Mouse (Mus musculus): ENCODE measurements around the gene Farp1.

Farp1 gene

GRCm38 (mm10) chr14:121311083-121311482 is 276.1 kb downstream of the Farp1 start:
- ATAC-seq (ENCODE audit: low TSS enrichment) = no peak

GRCm38 (mm10) chr14:121313283-121313682 is 278.3 kb downstream of the Farp1 start:
- ATAC-seq (ENCODE audit: low TSS enrichment) = peak; percentile 58; the same call in 1 of the 2 replicates

GRCm38 (mm10) chr14:121314934-121315333 is 279.9 kb downstream of the Farp1 start:
- no peak for ATAC-seq (ENCODE audit: low TSS enrichment)

GRCm38 (mm10) chr14:121316136-121316535 is 281.1 kb downstream of the Farp1 start:
- no peak for ATAC-seq (ENCODE audit: low TSS enrichment)

GRCm38 (mm10) chr14:121316631-121317311 is 281.8 kb downstream of the Farp1 start:
- peak; percentile 39; the same call in 1 of the 2 replicates for ATAC-seq (ENCODE audit: low TSS enrichment)

- no peak for ATAC-seq (ENCODE audit: low TSS enrichment)
Measured at GRCm38 (mm10) chr14:121317312-121317671, 282.3 kb downstream of the Farp1 start.

DNA sequence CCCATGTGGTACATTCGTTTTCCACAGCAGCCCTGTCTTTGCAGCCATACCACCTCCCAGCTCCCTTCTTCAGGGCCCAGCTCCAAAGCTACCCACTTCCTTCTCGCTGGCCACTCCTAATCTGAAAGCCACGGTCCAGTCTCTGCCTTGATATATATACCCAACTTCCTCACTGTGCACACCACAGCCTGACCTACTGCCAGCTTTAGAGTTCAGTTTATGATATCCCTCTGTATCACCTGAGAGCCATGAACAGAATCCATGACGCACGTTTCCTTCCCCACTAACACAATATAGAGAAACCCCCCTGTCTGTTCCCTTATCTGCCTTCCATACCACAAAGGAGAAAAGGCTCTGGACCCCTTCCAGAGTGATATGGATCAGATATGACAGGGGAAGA is 283.4 kb downstream of the Farp1 start:
- no peak for ATAC-seq (ENCODE audit: low TSS enrichment)

- no peak; the same call in 1 of the 2 replicates for ATAC-seq (ENCODE audit: low TSS enrichment)
Measured at GRCm38 (mm10) chr14:121322150-121322549, 287.1 kb downstream of the Farp1 start.

DNA sequence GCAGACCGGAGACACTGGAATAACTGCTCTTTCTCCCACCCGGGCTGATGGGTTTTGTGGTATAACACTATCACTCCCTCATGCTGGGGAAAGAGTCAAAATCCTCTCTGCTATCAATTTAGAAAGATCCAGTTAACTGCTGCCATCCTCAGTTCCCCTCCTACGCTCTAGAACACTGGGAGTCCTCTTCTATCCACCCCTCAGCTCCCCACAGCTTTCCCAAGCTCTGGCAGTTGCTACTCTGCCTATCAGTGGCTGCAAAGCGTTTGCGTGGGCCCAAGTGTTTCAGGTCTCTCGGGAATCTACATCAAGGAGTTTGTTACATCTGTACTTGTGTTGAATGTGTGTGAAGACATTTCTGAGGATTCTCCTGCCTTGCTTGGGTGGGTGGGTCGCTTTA is 287.6 kb downstream of the Farp1 start:
- ATAC-seq (ENCODE audit: low TSS enrichment) = peak; percentile 92

GRCm38 (mm10) chr14:121324521-121325330 is 289.7 kb downstream of the Farp1 start:
- peak; percentile 55 for ATAC-seq (ENCODE audit: low TSS enrichment)

DNA sequence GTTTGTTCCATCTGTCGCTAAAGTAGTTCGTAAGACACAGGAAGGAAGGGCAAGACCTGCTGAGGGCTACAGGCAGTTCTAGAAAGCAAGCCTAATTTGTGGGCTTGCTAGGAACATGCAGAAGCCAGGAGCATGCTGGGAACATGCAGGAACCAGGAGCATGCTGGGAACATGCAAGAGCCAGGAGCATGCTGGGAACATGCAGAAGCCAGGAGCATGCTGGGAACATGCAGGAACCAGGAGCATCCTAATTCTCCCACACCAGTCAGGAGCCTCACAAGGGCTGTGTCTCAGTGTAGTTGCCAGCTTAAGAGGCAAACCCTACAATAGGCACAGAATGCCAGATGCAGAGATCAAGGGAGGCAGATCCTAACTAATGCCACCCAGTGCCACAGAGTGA is 291.4 kb downstream of the Farp1 start:
- ATAC-seq (ENCODE audit: low TSS enrichment) = no peak

- ATAC-seq (ENCODE audit: low TSS enrichment) = no peak
Measured at GRCm38 (mm10) chr14:121328878-121329277, 293.9 kb downstream of the Farp1 start.

- ATAC-seq (ENCODE audit: low TSS enrichment) = no peak
Measured at GRCm38 (mm10) chr14:121329401-121330089, 294.5 kb downstream of the Farp1 start.

- no peak for ATAC-seq (ENCODE audit: low TSS enrichment)
Measured at GRCm38 (mm10) chr14:121330090-121330408, 295.0 kb downstream of the Farp1 start.
